Mouse (Mus musculus) splenic B cell, adult 2 months (primary cell): Measurements from ENCODE around the gene Tor4a.

Source experiments
- DNase-seq: peaks from one replicate; pipeline ENCODE4 v3.0.0-alpha.2; 2011; ENCODE audit warnings: low read depth, low spot score
- H3K27me3 ChIP-seq: 2 replicates; pipeline ENCODE4 v1.6.1; 2012; ENCODE audit warnings: mild to moderate bottlenecking, low read length, moderate library complexity, mixed read lengths; ENCODE audit not compliant: control insufficient read depth, poor library complexity, insufficient read depth, severe bottlenecking
- H3K36me3 ChIP-seq: 2 replicates; pipeline ENCODE4 v1.6.1; 2012; ENCODE audit warnings: mild to moderate bottlenecking, low read length, moderate library complexity, mixed read lengths; ENCODE audit not compliant: control insufficient read depth, poor library complexity, insufficient read depth, severe bottlenecking

Gene Tor4a

DNA sequence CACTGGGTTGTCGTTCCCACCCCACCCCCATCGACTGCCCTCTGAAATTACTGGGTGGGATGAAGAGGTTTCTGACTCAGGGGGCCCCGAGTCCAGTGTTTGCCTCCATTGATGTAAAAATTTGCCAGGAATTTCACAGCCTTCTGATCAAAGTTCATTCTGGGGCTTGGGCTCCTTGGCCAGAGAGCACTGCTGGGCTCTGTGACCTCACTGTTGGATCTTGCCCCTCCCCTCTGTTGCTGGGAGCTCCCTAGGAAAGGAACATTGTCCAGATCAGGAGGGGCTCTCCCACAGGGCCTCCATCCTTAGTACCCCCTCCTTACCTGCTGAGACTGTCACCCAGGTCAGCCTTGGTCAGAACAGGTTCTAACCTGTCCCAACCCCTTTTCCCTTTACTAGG lies 17.8 kb upstream of the Tor4a start, which contains the start of gene Stpg3:
Stpg3 (minus strand) TSS at position 194 of the 400 bp plus-strand sequence.
- DNase-seq: no peak
- H3K27me3 ChIP-seq: no peaks in the 10 kb centered on the region

DNA sequence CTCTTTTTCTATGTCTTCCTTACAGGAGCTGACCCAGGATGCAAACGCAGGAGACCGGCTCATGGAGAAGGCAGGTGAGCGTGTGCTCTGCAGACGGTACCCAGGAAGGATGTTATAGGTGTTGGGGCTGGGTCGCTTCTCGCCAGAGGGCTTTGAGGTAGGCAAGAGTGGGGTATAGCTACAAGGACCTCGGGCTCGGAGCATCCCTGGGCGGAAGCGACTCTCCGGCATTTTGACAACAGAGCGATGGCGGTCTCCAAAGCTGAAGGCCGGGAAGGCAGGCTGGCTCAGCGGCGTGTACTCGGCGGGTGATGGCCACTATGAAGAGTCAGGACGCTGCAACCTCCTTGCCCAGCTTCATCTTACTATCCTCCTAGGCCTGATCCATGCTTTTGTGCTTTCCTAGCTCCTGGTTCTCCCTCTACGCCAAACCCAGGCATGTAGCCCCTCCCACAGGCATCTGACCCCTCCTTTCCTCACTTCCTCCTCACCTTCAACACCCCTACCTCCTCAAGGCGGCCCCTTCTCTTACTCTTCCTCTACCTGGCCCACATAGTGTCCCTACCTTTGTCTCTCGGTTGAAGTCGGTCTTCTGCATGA lies 16.7 kb upstream of the Tor4a start:
- peaks cover 2% of the 10 kb centered on the region; the same call in 1 of the 2 replicates for H3K36me3 ChIP-seq
- DNase-seq: no peak
- no peaks in the 10 kb centered on the region for H3K27me3 ChIP-seq

More for the DNA sequence above, 17.8 kb upstream of the Tor4a start, which contains the start of gene Stpg3:
- no peaks in the 10 kb centered on the region for H3K36me3 ChIP-seq

DNA sequence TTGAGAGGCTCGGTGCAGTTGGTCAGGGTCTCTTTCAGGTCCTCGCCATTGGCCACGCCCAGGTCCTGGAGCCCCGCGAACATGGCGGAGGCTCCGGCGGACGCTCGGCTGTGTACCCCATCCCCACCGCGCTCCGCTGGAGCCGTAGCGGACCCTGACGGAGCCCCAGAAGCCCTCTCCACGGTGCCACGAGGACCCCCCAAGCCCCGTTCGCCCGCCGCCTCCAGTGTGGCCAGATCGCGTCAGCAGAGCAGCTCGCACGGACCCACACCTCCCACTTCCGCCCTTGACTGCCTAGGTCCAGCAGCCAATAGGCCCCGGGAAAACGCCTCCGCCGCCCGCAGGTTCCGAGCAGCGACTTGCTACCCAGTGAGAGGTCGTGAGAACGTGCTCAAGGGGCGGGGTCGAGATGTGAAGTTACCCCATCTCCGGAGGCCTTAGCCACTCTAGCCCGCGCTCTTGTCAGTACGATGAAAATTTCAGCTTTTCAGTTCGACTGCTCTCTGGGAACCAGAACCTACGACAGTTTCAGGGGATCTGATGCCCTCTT lies 14.5 kb upstream of the Tor4a start, which contains the start of gene Nelfb:
Nelfb (minus strand) TSS at position 369 of the 550 bp plus-strand sequence.
- peak; percentile 92 for DNase-seq
- Histone ChIP-seq H3K36me3 (peaks cover 5% of the 10 kb centered on the region; the same call in 1 of the 2 replicates), H3K27me3 (no peaks in the 10 kb centered on the region)

DNA sequence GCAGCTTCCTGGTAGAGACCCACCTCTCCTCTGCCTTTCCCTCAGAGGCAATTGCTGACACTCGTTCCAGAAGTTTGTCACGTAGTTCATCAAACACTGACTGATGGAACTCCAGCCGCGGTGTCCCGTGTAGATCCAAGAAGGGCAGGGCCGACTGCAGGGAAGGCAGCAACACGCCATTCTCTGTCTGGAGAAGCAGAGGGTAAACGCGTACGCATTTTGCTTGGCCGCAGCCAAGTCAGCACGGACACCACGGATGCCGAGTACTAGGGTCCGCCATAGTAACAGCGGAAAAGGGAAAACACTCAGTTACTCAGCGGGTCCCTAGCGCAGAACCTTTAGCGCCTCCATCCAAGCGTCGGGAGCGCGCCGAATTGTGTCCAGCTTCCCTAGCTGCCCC lies 14.0 kb upstream of the Tor4a start:
- Histone ChIP-seq H3K27me3 (no peaks in the 10 kb centered on the region), H3K36me3 (peaks cover 5% of the 10 kb centered on the region; the same call in 1 of the 2 replicates)
- no peak for DNase-seq

DNA sequence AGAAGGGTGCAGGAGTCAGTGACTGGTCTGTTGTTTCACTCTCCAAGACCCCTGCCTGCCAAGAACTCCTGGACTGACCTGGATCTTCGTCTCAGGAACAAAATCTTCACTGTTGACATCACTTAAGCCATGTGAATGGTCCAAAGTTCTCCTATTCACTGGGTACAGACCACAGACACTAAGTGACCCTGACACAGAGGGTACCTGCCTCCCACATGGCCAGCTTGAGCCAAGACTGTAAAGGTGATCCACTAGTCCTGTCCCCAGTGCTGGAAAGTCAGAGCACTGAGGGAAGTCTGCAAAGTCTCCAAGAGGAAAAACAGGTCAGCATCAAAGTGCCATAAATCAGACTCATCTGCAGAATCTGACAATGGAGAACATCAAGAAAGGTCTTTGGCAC lies 10.9 kb upstream of the Tor4a start:
- H3K27me3 ChIP-seq: no peaks in the 10 kb centered on the region
- peaks cover 15% of the 10 kb centered on the region for H3K36me3 ChIP-seq
- DNase-seq: no peak

DNA sequence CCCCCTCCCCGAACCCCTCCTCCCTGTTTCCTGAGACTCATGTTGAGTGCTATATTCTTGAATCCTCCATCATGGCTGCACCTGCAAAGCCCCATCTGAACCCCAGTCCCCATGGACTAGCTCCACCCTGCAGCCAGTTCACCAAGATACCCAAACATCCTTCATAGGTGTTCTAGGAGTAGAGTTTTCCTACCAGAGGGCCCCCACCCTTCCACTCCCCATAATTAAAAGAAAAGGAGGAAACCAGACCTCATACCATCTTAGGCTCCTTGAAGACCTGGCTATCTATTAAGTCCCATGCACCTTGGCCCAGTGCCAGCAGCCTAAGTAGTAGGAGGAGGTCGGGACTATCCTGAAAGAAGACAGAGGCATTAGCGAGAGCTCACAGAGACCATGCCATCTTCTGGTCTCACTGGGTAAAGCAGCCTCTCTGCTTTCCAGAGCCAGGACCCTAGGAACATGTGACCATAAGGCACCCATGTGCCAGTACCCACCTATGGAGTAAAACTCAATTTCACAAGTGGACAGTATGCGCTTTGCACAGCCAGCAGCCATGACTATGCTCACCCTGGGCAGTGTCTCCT lies 7.0 kb upstream of the Tor4a start:
- H3K36me3 ChIP-seq: peaks cover 20% of the 10 kb centered on the region
- DNase-seq: peak; percentile 26
- H3K27me3 ChIP-seq: no peaks in the 10 kb centered on the region

DNA sequence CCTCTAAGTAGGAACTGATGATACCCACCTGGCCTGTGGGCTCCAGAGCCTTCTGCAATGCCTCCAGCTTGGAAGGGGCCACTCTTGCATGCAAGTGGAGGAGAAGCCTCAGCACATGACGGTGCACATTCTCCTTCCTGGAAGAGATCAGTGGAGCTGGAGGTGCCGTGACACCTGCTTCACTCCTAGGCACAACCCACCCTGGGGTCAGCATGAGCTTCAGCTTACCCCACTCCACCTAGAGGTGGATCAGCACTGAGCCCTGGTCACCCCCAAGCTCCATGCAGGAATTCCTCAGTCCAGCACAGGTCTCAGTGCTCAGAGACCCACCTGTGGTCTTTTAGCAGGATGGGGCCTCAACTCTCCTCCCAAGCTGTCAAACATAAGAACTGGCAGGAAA lies 3.9 kb upstream of the Tor4a start:
- peaks cover 16% of the 10 kb centered on the region for H3K36me3 ChIP-seq
- no peak for DNase-seq
- H3K27me3 ChIP-seq: no peaks in the 10 kb centered on the region

DNA sequence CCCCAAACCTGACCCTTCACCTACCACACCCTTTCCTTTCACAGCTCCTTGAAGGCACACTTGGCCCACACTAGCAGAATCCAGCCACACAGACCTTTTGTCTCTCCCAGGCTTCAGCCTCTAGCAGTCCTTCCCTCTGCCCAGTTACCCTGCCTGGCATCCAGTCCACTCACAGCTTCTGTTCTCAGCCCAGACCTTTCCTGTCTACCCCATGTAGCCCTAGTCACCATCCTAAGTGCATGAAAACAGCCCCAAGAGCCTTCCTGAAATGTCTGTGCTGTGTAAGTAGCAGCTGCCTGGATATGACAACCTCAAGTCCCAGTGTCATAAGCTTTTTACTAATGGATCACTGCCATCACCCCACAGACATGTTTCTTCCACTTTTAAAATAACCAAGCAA lies 1.3 kb upstream of the Tor4a start:
- H3K27me3 ChIP-seq: no peaks in the 10 kb centered on the region

DNA sequence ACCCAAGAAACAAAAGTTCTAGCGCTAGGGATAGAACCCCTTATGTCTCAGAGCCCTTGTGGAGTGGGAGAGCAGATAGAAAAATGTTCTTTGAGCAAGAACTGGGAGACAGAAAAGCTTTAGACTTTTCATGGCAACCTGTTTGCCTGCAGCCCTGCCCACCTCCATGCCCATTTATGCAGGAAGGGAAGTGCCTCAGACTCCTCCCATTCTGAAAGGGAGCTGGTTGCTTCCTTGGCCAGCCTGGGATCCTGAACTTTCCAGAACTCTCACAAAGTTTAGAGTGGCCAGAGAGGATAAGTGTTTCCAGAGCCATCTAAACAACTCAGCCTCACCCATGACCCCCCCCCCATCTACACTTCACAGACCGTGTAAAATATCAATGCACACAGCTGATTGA lies 505 bp upstream of the Tor4a start:
- H3K36me3 ChIP-seq: peaks cover 6% of the 10 kb centered on the region
- peak; percentile 17 for DNase-seq
- H3K27me3 ChIP-seq: no peaks in the 10 kb centered on the region

More for the DNA sequence above, 1.3 kb upstream of the Tor4a start:
- H3K36me3 ChIP-seq: peaks cover 6% of the 10 kb centered on the region
- DNase-seq: no peak

DNA sequence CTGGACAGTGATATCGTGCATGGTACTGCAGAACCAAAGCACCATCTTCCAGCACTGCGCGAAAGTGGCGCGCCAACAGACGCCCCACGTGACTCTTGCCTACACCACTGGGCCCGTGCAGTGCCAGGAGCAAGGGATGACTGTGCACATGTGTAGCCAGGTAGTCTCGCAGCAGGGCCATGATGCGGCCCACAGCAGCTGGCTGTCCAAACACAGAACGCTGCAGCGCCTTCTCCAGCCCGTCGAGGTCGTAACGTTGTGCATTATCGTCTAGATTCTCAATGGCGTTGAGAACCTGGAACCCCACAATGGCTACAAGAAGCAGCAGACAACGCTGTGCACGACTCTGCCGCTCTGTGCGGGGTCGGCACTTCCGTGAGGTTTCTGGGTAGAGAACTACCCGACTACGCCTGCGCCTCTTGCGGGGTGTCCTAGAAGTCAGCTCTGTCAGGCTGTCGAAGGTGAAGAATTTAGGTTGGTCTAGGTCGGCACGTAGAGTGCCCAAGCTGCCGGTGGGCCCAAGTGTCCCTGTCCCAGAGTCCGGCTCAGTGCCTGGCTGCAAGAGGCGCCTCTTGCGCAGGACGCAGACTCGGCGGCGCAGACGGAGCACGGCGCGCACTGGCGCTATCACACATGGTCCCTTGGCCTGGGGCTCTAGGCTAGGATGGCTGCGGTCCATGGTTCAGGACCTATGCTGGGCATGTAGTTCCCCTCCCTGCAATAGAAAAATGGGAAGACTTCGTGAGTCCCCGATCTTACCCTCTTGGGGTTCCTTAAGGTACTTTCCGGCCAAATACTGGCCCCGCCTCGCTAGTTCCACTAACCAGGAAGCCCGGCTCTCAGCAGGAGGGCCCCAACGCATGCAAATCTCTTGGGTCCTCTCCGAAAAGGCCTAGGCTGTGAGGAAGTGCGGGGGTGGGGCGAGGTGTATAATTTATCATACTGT lies 1.2 kb downstream of the Tor4a start:
- peak; percentile 93 for DNase-seq
- H3K27me3 ChIP-seq: no peaks in the 10 kb centered on the region
- H3K36me3 ChIP-seq: no peaks in the 10 kb centered on the region; the same call in none of the 2 replicates

DNA sequence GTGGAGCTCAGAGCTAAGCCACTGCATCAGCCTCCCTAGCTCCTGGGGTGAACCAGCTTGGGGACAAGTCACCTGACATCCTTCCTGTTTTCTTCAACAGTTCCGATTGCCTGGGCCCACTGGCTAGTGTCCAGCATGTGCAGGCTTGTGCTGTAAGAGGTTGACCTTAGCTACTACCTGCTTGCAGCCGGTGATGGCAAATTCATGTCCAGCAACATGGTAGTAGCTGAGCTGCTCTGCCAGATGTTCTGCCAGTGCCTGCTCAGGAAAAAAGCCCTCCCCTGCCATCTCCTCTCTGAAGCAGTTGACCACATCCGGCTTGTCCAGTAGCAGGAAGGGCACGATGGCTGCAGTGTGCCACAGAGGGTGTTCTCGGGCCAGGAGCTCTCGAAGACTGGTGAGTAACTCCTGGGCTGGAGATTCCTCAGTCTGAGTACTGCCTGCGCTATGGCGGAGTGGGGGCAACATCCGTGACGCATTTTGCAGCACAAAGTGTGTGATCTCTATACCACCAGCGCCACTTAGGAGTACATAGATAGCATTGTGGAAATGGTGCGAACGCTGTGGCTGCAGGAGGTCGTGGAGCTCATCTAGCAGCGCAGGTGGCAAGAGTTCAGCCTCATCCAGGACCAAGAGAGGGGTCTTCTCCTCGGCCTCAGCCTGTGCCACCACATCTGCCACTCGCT lies 2.1 kb downstream of the Tor4a start:
- DNase-seq: peak; percentile 51
- Histone ChIP-seq H3K27me3 (no peaks in the 10 kb centered on the region), H3K36me3 (no peaks in the 10 kb centered on the region; the same call in none of the 2 replicates)

DNA sequence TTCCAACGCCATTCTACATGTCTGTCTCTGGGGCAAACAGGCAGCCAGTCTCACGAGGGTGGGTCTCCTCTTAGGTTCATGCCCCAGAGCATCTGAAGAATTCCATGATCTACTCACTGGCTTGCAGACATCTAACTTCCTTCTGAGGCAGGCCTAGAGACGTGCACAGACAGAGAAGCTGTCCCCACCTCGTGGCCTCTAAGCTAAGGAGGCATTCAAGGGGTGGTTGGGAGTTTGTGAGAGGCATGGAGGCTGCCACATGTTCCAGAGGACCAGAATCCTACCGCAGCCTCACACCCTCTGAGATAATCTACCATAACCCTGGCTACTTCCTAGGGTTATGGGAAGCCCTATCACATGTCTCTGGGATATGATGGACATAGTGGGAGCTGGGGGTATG lies 2.7 kb downstream of the Tor4a start:
- no peaks in the 10 kb centered on the region for H3K27me3 ChIP-seq
- H3K36me3 ChIP-seq: no peaks in the 10 kb centered on the region; the same call in none of the 2 replicates
- DNase-seq: peak; percentile 27

DNA sequence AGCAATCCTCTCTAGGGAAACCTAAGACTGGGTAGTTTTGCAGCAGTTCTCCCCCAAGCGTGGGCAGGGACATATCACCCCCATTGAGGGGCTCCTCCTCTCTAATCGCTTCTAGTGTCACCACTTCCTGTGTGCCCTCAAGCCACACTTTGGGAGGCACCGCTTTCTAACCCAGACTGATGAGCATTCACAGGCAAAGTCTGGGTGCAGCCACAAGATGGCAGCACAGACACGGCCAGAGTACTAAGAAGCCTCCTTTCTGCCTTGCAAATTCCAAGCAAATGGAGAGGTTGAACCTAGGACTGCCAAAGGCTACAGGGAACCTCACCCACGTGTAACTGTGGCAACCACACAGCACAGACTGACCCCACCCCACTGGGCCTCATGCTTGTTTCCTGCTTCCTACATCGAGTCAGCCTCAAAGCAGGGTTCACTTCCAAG lies 3.3 kb downstream of the Tor4a start:
- H3K27me3 ChIP-seq: no peaks in the 10 kb centered on the region
- no peaks in the 10 kb centered on the region; the same call in none of the 2 replicates for H3K36me3 ChIP-seq
- DNase-seq: peak; percentile 90

DNA sequence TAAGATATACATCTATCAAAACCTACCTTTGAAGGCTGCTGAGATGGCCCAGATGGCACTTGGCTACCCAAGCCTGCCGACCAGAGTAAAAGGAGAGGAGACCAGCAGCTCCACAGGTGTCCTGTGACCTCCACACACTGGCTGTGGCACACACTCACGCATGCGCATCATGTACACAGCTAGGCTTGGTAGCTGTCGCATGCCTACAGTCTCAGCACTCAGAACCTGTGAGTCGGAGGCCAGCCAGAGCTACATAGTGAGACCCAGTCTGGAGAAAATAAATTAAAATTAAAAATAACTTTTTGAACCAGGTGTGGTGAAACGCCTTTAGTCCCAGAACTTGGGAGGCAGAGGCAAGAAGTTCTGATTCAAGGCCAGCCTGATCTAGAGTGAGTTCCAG lies 8.8 kb downstream of the Tor4a start:
- Histone ChIP-seq H3K36me3 (no peaks in the 10 kb centered on the region), H3K27me3 (no peaks in the 10 kb centered on the region)
- DNase-seq: no peak
